Mouse (Mus musculus) kidney, embryonic 14.5 days (tissue): ENCODE data around the gene Nfkb1. TPM values are rescaled to one million over a fixed set of nuclear protein-coding genes. Genes with fewer than 3 reads are reported as not detected.

Experiments
- ATAC-seq: fragments of 200-750 bp; cut with Nextera tagmentation; 2 replicates; pipeline ENCODE4 v1.8.0; 2017; ENCODE audit warnings: moderate number of reproducible peaks, mild to moderate bottlenecking, moderate TSS enrichment, moderate library complexity; ENCODE audit not compliant: low FRiP score, low TSS enrichment
- H3K27ac ChIP-seq: fragments of 300-500 bp; sonication (generic); 2 replicates; pipeline ENCODE4 v1.5.1; 2014; ENCODE audit warnings: low read depth, mild to moderate bottlenecking, low read length, moderate library complexity, mixed read lengths
- H3K27me3 ChIP-seq: fragments of 300-500 bp; sonication (generic); 2 replicates; pipeline ENCODE4 v1.6.1; 2014; ENCODE audit warnings: mild to moderate bottlenecking, low read length; ENCODE audit not compliant: control insufficient read depth, insufficient read depth
- H3K36me3 ChIP-seq: fragments of 300-500 bp; sonication (generic); 2 replicates; pipeline ENCODE4 v1.6.1; 2014; ENCODE audit warnings: low read length, mixed read lengths; ENCODE audit not compliant: control insufficient read depth, insufficient read depth
- H3K4me1 ChIP-seq: fragments of 300-500 bp; sonication (generic); 2 replicates; pipeline ENCODE4 v1.6.1; 2014; ENCODE audit warnings: low read length, mixed read lengths; ENCODE audit not compliant: control insufficient read depth, insufficient read depth
- H3K4me2 ChIP-seq: fragments of 300-500 bp; sonication (generic); replicated peaks from 2 replicates; pipeline ENCODE4 v1.6.1; 2014; ENCODE audit warnings: low read depth, mild to moderate bottlenecking, low read length
- H3K4me3 ChIP-seq: fragments of 300-500 bp; sonication (generic); 2 replicates; pipeline ENCODE4 v1.5.1; 2014; ENCODE audit warnings: mild to moderate bottlenecking, low read length
- H3K9ac ChIP-seq: fragments of 300-500 bp; sonication (generic); 2 replicates; pipeline ENCODE4 v1.6.1; 2014; ENCODE audit warnings: low read depth, mild to moderate bottlenecking, low read length, moderate library complexity
- H3K9me3 ChIP-seq: fragments of 300-500 bp; sonication (generic); 2 replicates; pipeline ENCODE4 v1.6.1; 2016; ENCODE audit warnings: low read length; ENCODE audit not compliant: control insufficient read depth
- WGBS: fragments of 180-500 bp; shearing (Covaris S2); extraction: QIAGEN DNeasy Blood & Tissue Kit; methylation state at CpG from one replicate; pipeline ENCODE4 v1.1.7; 2014; 5-methylcytosine and 5-hydroxymethylcytosine counted together
- polyA plus RNA-seq: library from polyadenylated mRNA; unstranded; fragments of >200 nt; fragmentation: Nextera tagmentation; extraction: Ambion mirVana; gene quantifications from 2 replicates; pipeline ENCODE4 v1.2.1, GENCODE M21; 2014

The Nfkb1 gene
- polyA plus RNA-seq, 1 experiment from 2014 or later = 25.1 TPM

- no peaks in the 10 kb centered on the region for H3K27me3 ChIP-seq
- no peak for ATAC-seq
- H3K9me3 ChIP-seq = no peaks in the 10 kb centered on the region
- no peak overlapping the region for H3K4me3 ChIP-seq
- H3K27ac ChIP-seq = no peak overlapping the region
- WGBS = 91% methylated on average over 7 of the region's 7 CpGs
- H3K9ac ChIP-seq = no peak overlapping the region
- H3K4me2 ChIP-seq = no peak overlapping the region
- H3K4me1 ChIP-seq = peaks cover 6% of the 10 kb centered on the region; the same call in 1 of the 2 replicates
- peaks cover 17% of the 10 kb centered on the region for H3K36me3 ChIP-seq
Observed at GRCm38 (mm10) chr3:135582246-135582645, 109.1 kb downstream of the Nfkb1 start.

GRCm38 (mm10) chr3:135581606-135582117, 109.7 kb downstream of the Nfkb1 start:
- WGBS = 30% methylated on average over 10 of the region's 10 CpGs
- Histone ChIP-seq H3K4me2 (no peak overlapping the region), H3K9ac (no peak overlapping the region), H3K36me3 (peaks cover 11% of the 10 kb centered on the region), H3K9me3 (no peaks in the 10 kb centered on the region), H3K27ac (no peak overlapping the region), H3K4me3 (no peak overlapping the region), H3K27me3 (no peaks in the 10 kb centered on the region), H3K4me1 (peaks cover 6% of the 10 kb centered on the region; the same call in 1 of the 2 replicates)
- peak; percentile 60; the same call in 1 of the 2 replicates for ATAC-seq

GRCm38 (mm10) chr3:135580439-135581275, 110.7 kb downstream of the Nfkb1 start:
- H3K9me3 ChIP-seq = no peaks in the 10 kb centered on the region
- H3K4me3 ChIP-seq = no peak overlapping the region
- no peak overlapping the region for H3K4me2 ChIP-seq
- no peak overlapping the region for H3K27ac ChIP-seq
- WGBS = 59% methylated on average over 21 of the region's 21 CpGs
- peaks cover 6% of the 10 kb centered on the region; the same call in 1 of the 2 replicates for H3K36me3 ChIP-seq
- no peak for ATAC-seq
- H3K9ac ChIP-seq = no peak overlapping the region
- peaks cover 6% of the 10 kb centered on the region; the same call in 1 of the 2 replicates for H3K4me1 ChIP-seq
- no peaks in the 10 kb centered on the region for H3K27me3 ChIP-seq

GRCm38 (mm10) chr3:135579179-135579578, 112.2 kb downstream of the Nfkb1 start:
- Histone ChIP-seq H3K36me3 (no peaks in the 10 kb centered on the region), H3K9ac (no peak overlapping the region), H3K27ac (no peak overlapping the region), H3K4me2 (no peak overlapping the region), H3K4me1 (peaks cover 6% of the 10 kb centered on the region; the same call in 1 of the 2 replicates), H3K27me3 (no peaks in the 10 kb centered on the region), H3K4me3 (no peak overlapping the region), H3K9me3 (no peaks in the 10 kb centered on the region)
- WGBS = 51% methylated on average over 4 of the region's 4 CpGs
- ATAC-seq = no peak

GRCm38 (mm10) chr3:135578588-135579140, 112.7 kb downstream of the Nfkb1 start:
- no peaks in the 10 kb centered on the region for H3K27me3 ChIP-seq
- H3K9ac ChIP-seq = no peak overlapping the region
- no peak overlapping the region for H3K4me2 ChIP-seq
- peaks cover 6% of the 10 kb centered on the region; the same call in 1 of the 2 replicates for H3K4me1 ChIP-seq
- WGBS = 60% methylated on average over 5 of the region's 5 CpGs
- no peak overlapping the region for H3K27ac ChIP-seq
- H3K36me3 ChIP-seq = no peaks in the 10 kb centered on the region
- no peak overlapping the region for H3K4me3 ChIP-seq
- no peaks in the 10 kb centered on the region for H3K9me3 ChIP-seq
- ATAC-seq = no peak

- H3K4me2 ChIP-seq = no peak overlapping the region
- no peak overlapping the region for H3K4me3 ChIP-seq
- no peak for ATAC-seq
- peaks cover 5% of the 10 kb centered on the region; the same call in 1 of the 2 replicates for H3K4me1 ChIP-seq
- no peaks in the 10 kb centered on the region for H3K9me3 ChIP-seq
- H3K27me3 ChIP-seq = no peaks in the 10 kb centered on the region
- H3K36me3 ChIP-seq = no peaks in the 10 kb centered on the region
- WGBS = 73% methylated on average over 3 of the region's 3 CpGs
- no peak overlapping the region for H3K27ac ChIP-seq
- no peak overlapping the region for H3K9ac ChIP-seq
Observed at GRCm38 (mm10) chr3:135575126-135575525, 116.2 kb downstream of the Nfkb1 start.

GRCm38 (mm10) chr3:135573051-135573450, 118.3 kb downstream of the Nfkb1 start:
- Histone ChIP-seq H3K4me1 (peaks cover 5% of the 10 kb centered on the region; the same call in 1 of the 2 replicates), H3K9ac (no peak overlapping the region), H3K27ac (no peak overlapping the region), H3K27me3 (no peaks in the 10 kb centered on the region), H3K4me2 (no peak overlapping the region), H3K4me3 (no peak overlapping the region), H3K36me3 (no peaks in the 10 kb centered on the region), H3K9me3 (no peaks in the 10 kb centered on the region)
- 34% methylated on average over 6 of the region's 6 CpGs for WGBS
- 0 out of 2 replicates have a peak, but pooled peaks have one; percentile 40 for ATAC-seq

- H3K4me1 ChIP-seq = peaks cover 7% of the 10 kb centered on the region; the same call in 1 of the 2 replicates
- no peak overlapping the region for H3K4me2 ChIP-seq
- H3K9me3 ChIP-seq = no peaks in the 10 kb centered on the region
- WGBS = 65% methylated on average over 13 of the region's 13 CpGs
- no peak overlapping the region for H3K9ac ChIP-seq
- no peak for ATAC-seq
- no peaks in the 10 kb centered on the region for H3K27me3 ChIP-seq
- no peak overlapping the region for H3K27ac ChIP-seq
- no peaks in the 10 kb centered on the region for H3K36me3 ChIP-seq
- H3K4me3 ChIP-seq = no peak overlapping the region
Observed at GRCm38 (mm10) chr3:135571540-135571939, 119.8 kb downstream of the Nfkb1 start.

- WGBS = 76% methylated on average over 5 of the region's 5 CpGs
- no peak overlapping the region for H3K27ac ChIP-seq
- peaks cover 7% of the 10 kb centered on the region; the same call in 1 of the 2 replicates for H3K4me1 ChIP-seq
- no peak overlapping the region for H3K4me2 ChIP-seq
- no peaks in the 10 kb centered on the region for H3K27me3 ChIP-seq
- no peak overlapping the region for H3K4me3 ChIP-seq
- no peaks in the 10 kb centered on the region for H3K36me3 ChIP-seq
- ATAC-seq = no peak
- H3K9ac ChIP-seq = no peak overlapping the region
- H3K9me3 ChIP-seq = no peaks in the 10 kb centered on the region
Observed at GRCm38 (mm10) chr3:135568633-135569032, 122.7 kb downstream of the Nfkb1 start.
